Mouse (Mus musculus) MEL (cell line): Measurements from ENCODE around the gene Krt90. TPM values are rescaled to one million over a fixed set of nuclear protein-coding genes. Genes with fewer than 3 reads are reported as not detected.

ENCODE experiments used
- DNase-seq: peaks from one replicate; pipeline ENCODE4 v3.0.0; 2011; ENCODE audit warnings: low read depth, low spot score
- H3K27ac ChIP-seq: 2 replicates; pipeline ENCODE4 v1.5.1; 2012; ENCODE audit warnings: low read depth, mild to moderate bottlenecking, control low read depth, low read length, moderate library complexity; ENCODE audit not compliant: control insufficient read depth
- H3K27me3 ChIP-seq, 2 experiments: fragments of 150-350 bp in 1 of 2; sonication (generic) in 1 of 2; 2 replicates each; pipeline ENCODE4 v1.6.1; 2012; ENCODE audit warnings: low read length in 2 of 2, mild to moderate bottlenecking in 2 of 2, improper control_type of control experiment in 1 of 2, moderate library complexity in 1 of 2; ENCODE audit not compliant: insufficient read depth in 2 of 2, control insufficient read depth in 1 of 2
- H3K36me3 ChIP-seq, 2 experiments: 2 replicates each; pipeline ENCODE4 v1.6.1; 2012 to 2014; ENCODE audit warnings: low read length in 2 of 2, improper control_type of control experiment in 1 of 2, inconsistent platforms in 1 of 2, mild to moderate bottlenecking in 1 of 2; ENCODE audit not compliant: insufficient read depth in 2 of 2, control insufficient read depth in 1 of 2
- H3K4me1 ChIP-seq, 2 experiments: fragments of 150-350 bp in 1 of 2; sonication (generic) in 1 of 2; 2 replicates each; pipeline ENCODE4 v1.6.1; 2012; ENCODE audit warnings: low read length in 2 of 2, improper control_type of control experiment in 1 of 2, mild to moderate bottlenecking in 1 of 2; ENCODE audit not compliant: insufficient read depth in 2 of 2, control insufficient read depth in 1 of 2
- H3K4me3 ChIP-seq, 2 experiments: fragments of 150-350 bp in 1 of 2; sonication (generic) in 1 of 2; 2 replicates each; pipeline ENCODE4 v1.5.1; 2012; ENCODE audit warnings: low read depth in 2 of 2, low read length in 2 of 2, mild to moderate bottlenecking in 2 of 2, moderate library complexity in 2 of 2, control low read depth in 1 of 2, improper control_type of control experiment in 1 of 2; ENCODE audit not compliant: control insufficient read depth in 1 of 2, insufficient read depth in 1 of 2
- H3K79me2 ChIP-seq: 2 replicates; pipeline ENCODE4 v1.6.1; 2012; ENCODE audit warnings: mild to moderate bottlenecking, low read length, moderate library complexity; ENCODE audit not compliant: control insufficient read depth, poor library complexity, insufficient read depth
- H3K9ac ChIP-seq: 2 replicates; pipeline ENCODE4 v1.6.1; 2012; ENCODE audit warnings: low read depth, mild to moderate bottlenecking, control low read depth, low read length, moderate library complexity; ENCODE audit not compliant: control insufficient read depth, poor library complexity, severe bottlenecking
- H3K9me3 ChIP-seq: fragments of 150-350 bp; sonication (generic); replicated peaks from 2 replicates; pipeline ENCODE4 v1.6.1; 2012; ENCODE audit warnings: mild to moderate bottlenecking, low read length, improper control_type of control experiment, moderate library complexity; ENCODE audit not compliant: insufficient read depth
- CHD1 ChIP-seq: IDR thresholded peaks from 2 replicates; pipeline ENCODE4 v1.6.1; 2012; ENCODE audit warnings: low read depth, mild to moderate bottlenecking, inconsistent platforms, low read length, improper control_type of control experiment
- CHD2 ChIP-seq: IDR thresholded peaks from 2 replicates; pipeline ENCODE4 v1.6.1; 2011; ENCODE audit warnings: low read length, improper control_type of control experiment
- ELF1 ChIP-seq: IDR thresholded peaks from 2 replicates; pipeline ENCODE4 v1.6.1; 2014; ENCODE audit warnings: low read depth, mild to moderate bottlenecking, inconsistent platforms, low read length, improper control_type of control experiment, moderate library complexity
- ETS1 ChIP-seq: IDR thresholded peaks from 2 replicates; pipeline ENCODE4 v1.6.1; 2012; ENCODE audit warnings: low read depth, mild to moderate bottlenecking, inconsistent platforms, low read length, improper control_type of control experiment, moderate library complexity
- GATA1 ChIP-seq: IDR thresholded peaks from 2 replicates; pipeline ENCODE4 v1.6.1; 2011; ENCODE audit warnings: low read depth, low read length, improper control_type of control experiment
- HCFC1 ChIP-seq: IDR thresholded peaks from 2 replicates; pipeline ENCODE4 v1.6.1; 2012; ENCODE audit warnings: low read depth, mild to moderate bottlenecking, inconsistent platforms, low read length, improper control_type of control experiment, moderate library complexity
- MAX ChIP-seq: IDR thresholded peaks from 2 replicates; pipeline ENCODE4 v1.6.1; 2011; ENCODE audit warnings: low read length, improper control_type of control experiment
- MEF2A ChIP-seq: IDR thresholded peaks from 2 replicates; pipeline ENCODE4 v1.6.1; 2014; ENCODE audit warnings: low read depth, mild to moderate bottlenecking, inconsistent platforms, low read length, improper control_type of control experiment; ENCODE audit not compliant: poor library complexity, insufficient replicate concordance, severe bottlenecking; ENCODE audit errors: extremely low read depth
- MXI1 ChIP-seq: IDR thresholded peaks from 2 replicates; pipeline ENCODE4 v1.6.1; 2011; ENCODE audit warnings: mild to moderate bottlenecking, low read depth, low read length, improper control_type of control experiment
- POLR2A ChIP-seq, 2 experiments: IDR thresholded peaks; 2 replicates each; pipeline ENCODE4 v1.6.1; 2011 to 2012; ENCODE audit warnings: low read length in 2 of 2, mild to moderate bottlenecking in 2 of 2, control low read depth in 1 of 2, improper control_type of control experiment in 1 of 2, low read depth in 1 of 2, moderate library complexity in 1 of 2; ENCODE audit not compliant: control insufficient read depth in 1 of 2, insufficient read depth in 1 of 2, poor library complexity in 1 of 2
- POLR2AphosphoS2 ChIP-seq: IDR thresholded peaks from 2 replicates; pipeline ENCODE4 v1.6.1; 2011; ENCODE audit warnings: low read length, improper control_type of control experiment
- POLR2AphosphoS5 ChIP-seq: IDR thresholded peaks from 2 replicates; pipeline ENCODE4 v1.6.1; 2012; ENCODE audit warnings: low read depth, borderline replicate concordance, mild to moderate bottlenecking, inconsistent platforms, low read length, moderate library complexity, mixed read lengths
- RAD21 ChIP-seq: IDR thresholded peaks from 2 replicates; pipeline ENCODE4 v1.6.1; 2011; ENCODE audit warnings: mild to moderate bottlenecking, low read depth, low read length, improper control_type of control experiment
- SMC3 ChIP-seq: IDR thresholded peaks from 2 replicates; pipeline ENCODE4 v1.6.1; 2011; ENCODE audit warnings: low read depth, low read length, improper control_type of control experiment
- TBP ChIP-seq: IDR thresholded peaks from 2 replicates; pipeline ENCODE4 v1.8.0; 2011; ENCODE audit warnings: low read depth, low read length, improper control_type of control experiment
- UBTF ChIP-seq: IDR thresholded peaks from 2 replicates; pipeline ENCODE4 v1.6.1; 2012; ENCODE audit warnings: low read depth, mild to moderate bottlenecking, inconsistent platforms, low read length, improper control_type of control experiment, moderate library complexity, borderline replicate concordance; ENCODE audit not compliant: insufficient read depth
- USF1 ChIP-seq: IDR thresholded peaks from 2 replicates; pipeline ENCODE4 v1.6.1; 2014; ENCODE audit warnings: low read depth, mild to moderate bottlenecking, inconsistent platforms, low read length, improper control_type of control experiment, moderate library complexity
- ZKSCAN1 ChIP-seq: IDR thresholded peaks from 2 replicates; pipeline ENCODE4 v1.6.1; 2012; ENCODE audit warnings: low read depth, mild to moderate bottlenecking, inconsistent platforms, low read length, improper control_type of control experiment, moderate library complexity
- ZMIZ1 ChIP-seq: IDR thresholded peaks from 2 replicates; pipeline ENCODE4 v1.6.1; 2012; ENCODE audit warnings: low read depth, mild to moderate bottlenecking, inconsistent platforms, low read length, improper control_type of control experiment, moderate library complexity
- ZNF384 ChIP-seq: IDR thresholded peaks from 2 replicates; pipeline ENCODE4 v1.6.1; 2012; ENCODE audit warnings: low read depth, mild to moderate bottlenecking, inconsistent platforms, low read length, improper control_type of control experiment
- polyA plus RNA-seq, 2 experiments: library from polyadenylated mRNA; stranded (reverse) in 1 of 2; unstranded in 1 of 2; fragments of >175 nt in 1 of 2; fragments of >200 nt in 1 of 2; gene quantifications; 2 replicates each; pipeline versions ENCODE4 v1.2.1 to v1.2.4; 2012; ENCODE audit warnings: low replicate concordance in 2 of 2, low read depth in 1 of 2; ENCODE audit not compliant: insufficient read length in 2 of 2, insufficient read depth in 1 of 2, missing spikeins in 1 of 2
- total RNA-seq: library from RNA; depleted of rRNA; stranded (reverse); fragments of 300-350 nt; gene quantifications from 2 replicates; pipeline ENCODE4 v1.2.3, GENCODE M21; 2012; rRNA removed

The Krt90 gene
- not detected in 2 replicates for total RNA-seq
- polyA plus RNA-seq: not detected

DNA sequence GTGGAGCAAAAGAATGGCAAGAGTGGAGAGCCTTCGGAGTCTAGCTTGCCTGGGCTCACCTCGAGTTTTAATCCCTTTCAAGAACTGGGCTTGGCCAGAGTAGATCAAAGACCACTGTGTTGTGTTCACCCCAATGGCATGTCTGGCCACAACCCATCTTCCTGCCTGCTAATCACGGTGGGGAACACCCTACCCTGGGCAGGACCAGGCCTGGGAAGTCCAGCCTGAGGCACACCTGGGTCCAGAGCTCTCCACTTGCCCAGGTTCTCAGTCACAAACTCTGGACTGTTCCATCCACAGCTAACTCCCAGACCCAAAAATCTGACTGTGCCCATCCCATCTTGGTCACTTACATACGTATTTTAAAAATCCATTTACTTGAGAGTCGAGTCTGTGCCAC is at the start of gene Krt90:
Gene Krt90, minus strand, starts transcription at position 101 of the 400 bp plus-strand sequence.
- Histone ChIP-seq H3K27me3 (no peaks in the 10 kb centered on the region), H3K36me3 (no peaks in the 10 kb centered on the region), H3K79me2 (no peaks in the 10 kb centered on the region), H3K9me3 (no peaks in the 10 kb centered on the region)
- no peak for TF ChIP-seq MAX
- TF ChIP-seq MXI1: no peak
- TF ChIP-seq SMC3: no peak
- TF ChIP-seq CHD2: no peak
- no peak for TF ChIP-seq ZMIZ1
- TF ChIP-seq TBP: no peak
- no peak for TF ChIP-seq CHD1
- TF ChIP-seq USF1: no peak
- no peak for TF ChIP-seq ZKSCAN1
- TF ChIP-seq, all 39 proteins: peak for 0
- Histone ChIP-seq H3K4me1 (no peaks in the 10 kb centered on the region), H3K4me3 (no peak within 1 kb of the TSS), H3K9ac (no peak within 1 kb of the TSS), H3K27ac (no peak within 1 kb of the TSS)
- no peak for DNase-seq

GRCm38 (mm10) chr15:101599123-101599522 is 36.4 kb upstream of the Krt90 start:
- H3K9ac ChIP-seq: no peak overlapping the region
- H3K4me3 ChIP-seq: no peak overlapping the region
- peak; percentile 13 for DNase-seq
- H3K27me3 ChIP-seq: peaks cover 0 to 2% of the 10 kb centered on the region in 2 experiments; a peak in 2 of 4 replicates
- TF ChIP-seq ZMIZ1: no peak
- TF ChIP-seq POLR2AphosphoS2: no peak
- no peak for TF ChIP-seq MXI1
- no peak for TF ChIP-seq ETS1
- TF ChIP-seq ZNF384: no peak
- no peak for TF ChIP-seq HCFC1
- TF ChIP-seq POLR2A (IDR thresholded peaks at IDR 0.05; ENCODE audit: control insufficient read depth in 1 of 2, insufficient read depth in 1 of 2, low read depth in 1 of 2, low read length in 2 of 2, poor library complexity in 1 of 2): no peak
- TF ChIP-seq POLR2AphosphoS5: no peak
- TF ChIP-seq UBTF: no peak
- no peak for TF ChIP-seq RAD21
- TF ChIP-seq GATA1: no peak
- TF ChIP-seq MEF2A: no peak
- TF ChIP-seq ELF1: no peak
- no peaks in the 10 kb centered on the region for H3K79me2 ChIP-seq
- H3K27ac ChIP-seq: no peak overlapping the region
- no peaks in the 10 kb centered on the region for H3K4me1 ChIP-seq
- no peaks in the 10 kb centered on the region for H3K36me3 ChIP-seq
- H3K9me3 ChIP-seq: no peaks in the 10 kb centered on the region
